Mouse (Mus musculus) ES-Bruce4 (cell line): Measurements from ENCODE around the gene Trim65.

Experiments
- CTCF ChIP-seq: IDR thresholded peaks from one replicate; pipeline ENCODE4 v1.8.1; 2011; ENCODE audit warnings: low read depth, low read length
- POLR2A ChIP-seq: IDR thresholded peaks from one replicate; pipeline ENCODE4 v1.8.1; 2011; ENCODE audit warnings: low read length; ENCODE audit not compliant: insufficient read depth

DNA sequence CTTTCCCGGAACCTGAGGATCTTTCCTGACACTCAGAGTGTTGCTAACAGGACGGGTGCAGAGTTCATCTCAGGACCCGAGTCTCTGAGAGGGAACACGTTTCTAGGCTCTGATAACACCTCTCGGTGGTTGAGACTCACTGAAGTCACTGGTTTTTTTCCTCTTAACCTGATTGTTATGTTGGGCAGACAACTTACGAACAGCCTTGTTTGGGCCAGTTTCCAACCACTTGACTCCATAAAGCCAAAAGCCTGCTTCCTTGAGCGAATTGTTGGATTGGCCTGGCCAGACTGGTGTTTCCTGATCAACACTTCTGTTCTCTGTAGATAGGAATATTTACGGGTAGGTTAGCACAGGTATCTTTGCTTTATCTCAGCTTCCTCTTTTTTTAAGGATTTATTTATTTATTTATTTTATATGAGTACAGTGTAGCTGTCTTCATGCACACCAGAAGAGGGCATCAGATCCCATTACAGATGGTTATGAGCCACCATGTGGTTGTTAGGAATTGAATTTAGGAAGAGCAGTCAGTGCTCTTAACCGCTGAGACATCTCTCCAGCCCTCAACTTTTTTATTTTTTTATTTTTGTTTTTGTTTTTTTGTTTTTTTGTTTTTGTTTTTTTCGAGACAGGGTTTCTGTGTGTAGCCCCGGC is 42.1 kb downstream of the Trim65 start:
- TF ChIP-seq CTCF (no peak), POLR2A (no peak)
